Mouse (Mus musculus): Measurements from ENCODE around the gene Dusp22. TPM values are rescaled to one million over a fixed set of nuclear protein-coding genes. Genes with fewer than 3 reads are reported as not detected.

The Dusp22 gene
- polyA plus RNA-seq, 1 experiment, result 25.0 TPM

DNA sequence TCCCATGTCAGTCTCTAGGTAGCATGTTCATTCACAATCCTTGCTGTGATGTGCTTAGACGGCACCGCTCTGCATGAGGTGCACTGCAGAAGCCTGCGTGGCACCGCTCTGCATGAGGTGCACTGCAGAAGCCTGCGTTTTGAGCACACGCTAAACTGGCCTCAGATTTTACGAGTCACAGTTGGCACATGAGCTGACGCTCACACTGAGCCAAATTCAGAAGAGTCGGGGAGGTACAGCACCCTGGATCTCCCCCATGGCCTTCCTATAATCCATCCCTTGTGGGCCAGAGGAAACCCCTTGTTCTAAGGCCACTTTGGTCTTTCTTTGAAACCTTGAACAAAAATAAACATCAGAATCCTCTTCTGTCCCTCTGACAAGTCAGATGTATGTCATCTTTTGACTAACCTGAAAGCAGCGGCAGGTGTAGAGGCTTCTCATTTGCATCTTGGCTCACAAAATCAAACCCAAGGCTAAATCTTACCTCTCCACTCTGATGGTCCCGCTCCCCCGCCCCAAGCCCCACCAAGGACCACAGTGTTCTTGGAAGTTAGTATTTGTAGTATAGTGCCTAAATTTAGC, 28.3 kb downstream of the Dusp22 start:
- Histone ChIP-seq H3K27me3 (ENCODE audit: control insufficient read depth, insufficient read depth, low read length) (no peaks in the 10 kb centered on the region), H3K4me1 (ENCODE audit: control insufficient read depth, insufficient read depth, low read length) (no peaks in the 10 kb centered on the region), H3K27ac (ENCODE audit: control insufficient read depth, insufficient read depth, low read depth, low read length) (no peak overlapping the region), H3K4me3 (ENCODE audit: control insufficient read depth, low read depth, low read length) (no peak overlapping the region), H3K36me3 (ENCODE audit: control insufficient read depth, insufficient read depth, low read length) (no peaks in the 10 kb centered on the region)
- no peak for TF ChIP-seq CTCF (IDR thresholded peaks at IDR 0.05; ENCODE audit: control insufficient read depth, insufficient read depth, insufficient replicate concordance, low read depth, low read length)
- TF ChIP-seq POLR2A (IDR thresholded peaks at IDR 0.05; ENCODE audit: control insufficient read depth, low read depth, low read length), result no peak

DNA sequence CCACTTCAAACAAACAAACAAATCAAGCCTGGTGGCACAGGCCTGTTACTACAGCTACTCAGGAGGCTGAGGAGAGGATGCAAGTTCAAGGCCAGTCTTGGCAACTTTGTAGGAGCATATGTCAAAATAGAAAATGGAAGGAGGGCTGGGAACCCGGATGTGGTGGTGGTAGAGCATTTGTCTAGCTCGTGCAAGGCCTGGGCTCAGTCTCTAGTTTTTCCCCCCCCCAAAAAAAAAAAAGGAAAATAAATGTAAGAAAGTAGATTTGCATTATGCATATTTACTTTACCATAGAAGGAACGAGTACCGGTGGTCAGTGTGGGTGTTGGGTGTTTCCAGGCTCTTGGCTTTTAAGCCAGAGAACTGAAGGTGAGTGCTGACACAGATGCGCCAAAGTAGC, 29.7 kb downstream of the Dusp22 start:
- Histone ChIP-seq H3K36me3 (ENCODE audit: control insufficient read depth, insufficient read depth, low read length) (no peaks in the 10 kb centered on the region), H3K27ac (ENCODE audit: control insufficient read depth, insufficient read depth, low read depth, low read length) (no peak overlapping the region), H3K4me1 (ENCODE audit: control insufficient read depth, insufficient read depth, low read length) (no peaks in the 10 kb centered on the region), H3K4me3 (ENCODE audit: control insufficient read depth, low read depth, low read length) (no peak overlapping the region), H3K27me3 (ENCODE audit: control insufficient read depth, insufficient read depth, low read length) (no peaks in the 10 kb centered on the region)
- TF ChIP-seq CTCF (IDR thresholded peaks at IDR 0.05; ENCODE audit: control insufficient read depth, insufficient read depth, insufficient replicate concordance, low read depth, low read length), result no peak
- no peak for TF ChIP-seq POLR2A (IDR thresholded peaks at IDR 0.05; ENCODE audit: control insufficient read depth, low read depth, low read length)

DNA sequence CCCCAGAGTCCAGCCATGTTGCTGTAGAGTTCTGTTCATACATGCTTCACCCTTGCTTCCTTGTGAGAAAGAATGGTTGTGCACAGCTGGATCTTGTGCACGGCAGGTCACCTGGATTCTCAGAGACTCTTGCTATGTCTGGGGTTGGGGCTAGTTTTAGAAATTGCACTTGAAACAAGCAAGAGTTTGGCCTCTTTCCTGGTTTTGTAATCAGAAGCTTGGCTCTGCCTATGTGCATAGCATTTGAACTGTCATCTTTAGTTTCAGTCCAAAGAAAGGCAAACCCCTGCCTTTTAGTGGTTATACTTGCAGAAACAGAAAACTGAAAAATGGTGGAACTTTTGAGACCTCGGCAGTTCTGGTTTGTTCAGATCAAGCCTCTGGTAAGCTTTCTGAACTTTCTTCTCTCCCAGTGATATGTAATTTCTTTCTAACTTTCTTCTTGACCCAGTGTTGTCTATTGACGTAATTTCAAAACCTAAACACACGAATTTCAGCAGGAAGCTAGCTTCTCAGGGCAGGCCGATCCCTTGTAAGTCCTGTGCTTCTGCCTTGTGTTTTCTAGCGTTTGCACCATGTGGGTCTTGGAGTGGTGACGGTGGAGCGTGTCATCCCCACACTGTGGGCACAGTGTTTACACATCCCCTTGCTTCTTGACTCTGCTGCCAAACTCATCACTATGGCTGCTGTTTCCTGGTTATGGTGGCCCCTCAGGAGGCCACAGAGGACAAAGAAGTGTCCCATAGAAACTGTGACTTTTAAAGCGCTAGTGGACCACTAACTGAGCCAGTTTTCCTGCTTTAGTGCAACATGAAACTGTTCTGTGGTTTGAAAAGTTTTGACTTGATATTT, 31.9 kb downstream of the Dusp22 start:
- Histone ChIP-seq H3K4me1 (ENCODE audit: control insufficient read depth, insufficient read depth, low read length) (no peaks in the 10 kb centered on the region), H3K4me3 (ENCODE audit: control insufficient read depth, low read depth, low read length) (no peak overlapping the region), H3K36me3 (ENCODE audit: control insufficient read depth, insufficient read depth, low read length) (no peaks in the 10 kb centered on the region), H3K27ac (ENCODE audit: control insufficient read depth, insufficient read depth, low read depth, low read length) (no peak overlapping the region), H3K27me3 (ENCODE audit: control insufficient read depth, insufficient read depth, low read length) (no peaks in the 10 kb centered on the region)
- TF ChIP-seq POLR2A (IDR thresholded peaks at IDR 0.05; ENCODE audit: control insufficient read depth, low read depth, low read length) (no peak), CTCF (IDR thresholded peaks at IDR 0.05; ENCODE audit: control insufficient read depth, insufficient read depth, insufficient replicate concordance, low read depth, low read length) (no peak)

GRCm38 (mm10) chr13:30692644-30693385, 33.0 kb downstream of the Dusp22 start:
- H3K27ac ChIP-seq (ENCODE audit: control insufficient read depth, insufficient read depth, low read depth, low read length), result no peak overlapping the region
- no peaks in the 10 kb centered on the region for H3K27me3 ChIP-seq (ENCODE audit: control insufficient read depth, insufficient read depth, low read length)
- TF ChIP-seq CTCF (IDR thresholded peaks at IDR 0.05; ENCODE audit: control insufficient read depth, insufficient read depth, insufficient replicate concordance, low read depth, low read length) (no peak), POLR2A (IDR thresholded peaks at IDR 0.05; ENCODE audit: control insufficient read depth, low read depth, low read length) (no peak)
- no peaks in the 10 kb centered on the region for H3K4me1 ChIP-seq (ENCODE audit: control insufficient read depth, insufficient read depth, low read length)
- no peak overlapping the region for H3K4me3 ChIP-seq (ENCODE audit: control insufficient read depth, low read depth, low read length)
- H3K36me3 ChIP-seq (ENCODE audit: control insufficient read depth, insufficient read depth, low read length), result no peaks in the 10 kb centered on the region

GRCm38 (mm10) chr13:30695232-30695631, 35.4 kb downstream of the Dusp22 start:
- TF ChIP-seq CTCF (IDR thresholded peaks at IDR 0.05; ENCODE audit: control insufficient read depth, insufficient read depth, insufficient replicate concordance, low read depth, low read length) (no peak), POLR2A (IDR thresholded peaks at IDR 0.05; ENCODE audit: control insufficient read depth, low read depth, low read length) (no peak)
- H3K36me3 ChIP-seq (ENCODE audit: control insufficient read depth, insufficient read depth, low read length), result no peaks in the 10 kb centered on the region
- no peak overlapping the region for H3K4me3 ChIP-seq (ENCODE audit: control insufficient read depth, low read depth, low read length)

GRCm38 (mm10) chr13:30695890-30696289, 36.1 kb downstream of the Dusp22 start:
- no peak for TF ChIP-seq CTCF (IDR thresholded peaks at IDR 0.05; ENCODE audit: control insufficient read depth, insufficient read depth, insufficient replicate concordance, low read depth, low read length)
- no peak for TF ChIP-seq POLR2A (IDR thresholded peaks at IDR 0.05; ENCODE audit: control insufficient read depth, low read depth, low read length)
- Histone ChIP-seq H3K27me3 (ENCODE audit: control insufficient read depth, insufficient read depth, low read length) (no peaks in the 10 kb centered on the region), H3K36me3 (ENCODE audit: control insufficient read depth, insufficient read depth, low read length) (no peaks in the 10 kb centered on the region), H3K27ac (ENCODE audit: control insufficient read depth, insufficient read depth, low read depth, low read length) (no peak overlapping the region), H3K4me1 (ENCODE audit: control insufficient read depth, insufficient read depth, low read length) (no peaks in the 10 kb centered on the region), H3K4me3 (ENCODE audit: control insufficient read depth, low read depth, low read length) (no peak overlapping the region)

More at GRCm38 (mm10) chr13:30695232-30695631, 35.4 kb downstream of the Dusp22 start:
- Histone ChIP-seq H3K27me3 (ENCODE audit: control insufficient read depth, insufficient read depth, low read length) (no peaks in the 10 kb centered on the region), H3K4me1 (ENCODE audit: control insufficient read depth, insufficient read depth, low read length) (no peaks in the 10 kb centered on the region), H3K27ac (ENCODE audit: control insufficient read depth, insufficient read depth, low read depth, low read length) (no peak overlapping the region)

- no peaks in the 10 kb centered on the region for H3K27me3 ChIP-seq (ENCODE audit: control insufficient read depth, insufficient read depth, low read length)
- H3K4me1 ChIP-seq (ENCODE audit: control insufficient read depth, insufficient read depth, low read length), result no peaks in the 10 kb centered on the region
- no peaks in the 10 kb centered on the region for H3K36me3 ChIP-seq (ENCODE audit: control insufficient read depth, insufficient read depth, low read length)
- no peak for TF ChIP-seq CTCF (IDR thresholded peaks at IDR 0.05; ENCODE audit: control insufficient read depth, insufficient read depth, insufficient replicate concordance, low read depth, low read length)
- TF ChIP-seq POLR2A (IDR thresholded peaks at IDR 0.05; ENCODE audit: control insufficient read depth, low read depth, low read length), result no peak
- H3K27ac ChIP-seq (ENCODE audit: control insufficient read depth, insufficient read depth, low read depth, low read length), result no peak overlapping the region
- H3K4me3 ChIP-seq (ENCODE audit: control insufficient read depth, low read depth, low read length), result no peak overlapping the region
Observed at GRCm38 (mm10) chr13:30697880-30698279, 38.1 kb downstream of the Dusp22 start.

Data from testis, adult 2 months (tissue).